Mouse (Mus musculus) lung, adult 18-20 months (tissue): ENCODE measurements around the gene Dus4l.
"Not testable (repeated sequence)": the region's sequence is repeated elsewhere in the genome, so short reads cannot be mapped to it uniquely, and the experiment has no call there.

Experiments
- DNase-seq, 2 experiments: peaks; one replicate each; pipeline ENCODE4 v3.0.0; 2022; ENCODE audit warnings: mixed read lengths in 2 of 2

Dus4l gene

DNA sequence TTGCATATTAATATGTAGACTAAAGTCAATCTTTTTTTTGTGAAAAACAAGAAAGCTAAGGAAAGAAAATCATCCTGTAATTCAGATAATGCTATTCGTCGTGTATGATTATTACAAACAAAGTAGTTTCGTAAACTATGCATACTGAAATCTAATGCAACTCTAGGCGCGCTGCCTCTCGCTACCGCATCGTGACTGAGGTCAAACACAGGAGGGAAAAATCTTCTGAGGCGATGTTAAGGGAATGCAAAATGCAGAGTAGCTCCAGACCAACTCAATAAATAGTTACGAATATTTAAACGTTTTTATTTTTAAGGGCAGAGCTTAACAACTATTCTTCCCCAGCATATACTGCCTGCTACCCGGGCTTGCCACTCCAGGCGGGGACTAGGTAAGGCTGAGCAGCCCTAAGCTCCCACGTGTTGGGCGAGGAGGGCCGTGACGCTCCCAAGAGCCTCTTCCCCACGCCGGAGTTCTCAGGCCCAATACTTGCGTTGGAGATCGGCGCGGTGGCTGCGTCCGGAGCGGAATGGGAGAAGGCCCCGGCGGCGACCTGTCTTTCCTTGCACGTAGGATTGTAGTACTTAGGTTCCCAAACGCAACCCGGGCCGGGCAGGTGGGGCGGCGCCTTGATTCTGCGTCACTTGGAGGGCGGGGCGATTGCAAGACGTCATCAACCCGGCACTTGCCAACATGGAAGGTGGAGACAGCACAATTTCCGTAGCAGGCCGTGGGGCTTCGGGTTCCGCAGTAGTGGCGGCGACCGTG, at the start of gene Dus4l, which contains the start of gene Cog5:
Dus4l (minus strand) TSS at position 630 of the 768 bp plus-strand sequence.
Cog5 (plus strand) TSS at position 673 of the 768 bp plus-strand sequence.
- peak; percentile 95 to 96 for DNase-seq

DNA sequence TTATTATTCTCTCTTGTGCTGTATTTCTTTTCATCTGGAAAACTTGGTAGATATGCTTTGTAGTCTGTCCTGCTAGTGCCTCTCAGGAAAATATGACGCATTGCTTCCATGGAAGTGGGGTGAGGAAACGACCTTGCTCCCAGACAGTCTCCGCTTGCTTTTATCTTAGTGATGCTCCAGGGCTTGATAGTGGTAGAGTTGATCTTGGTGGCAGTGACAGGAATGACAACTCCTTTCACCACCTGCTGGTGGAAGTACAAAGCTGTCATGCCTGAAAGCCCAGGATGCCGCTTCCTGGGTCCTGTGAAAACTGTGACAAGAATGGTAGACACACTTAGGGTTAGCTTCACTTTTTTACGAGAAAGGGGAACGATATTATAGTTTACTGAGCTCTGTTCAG, 49.3 kb upstream of the Dus4l start:
- no peak for DNase-seq

DNA sequence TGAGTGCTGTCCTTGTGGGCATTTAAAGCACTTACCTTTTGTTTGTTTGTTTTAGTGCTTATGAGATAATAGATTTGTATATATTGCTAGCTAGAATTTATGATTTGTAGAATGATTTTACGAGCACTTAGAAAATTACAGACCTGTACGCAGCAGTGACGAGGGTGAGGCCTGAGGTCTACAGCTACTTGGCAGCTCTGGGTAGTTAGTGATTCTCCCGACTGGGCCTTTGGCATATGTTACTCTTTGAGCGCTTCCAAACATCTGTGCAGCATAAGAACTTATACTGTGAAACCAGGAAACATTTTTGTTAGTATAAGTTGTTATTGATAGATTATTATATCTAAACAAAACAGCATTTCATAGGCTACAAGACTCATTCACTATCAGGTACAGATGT, 46.8 kb upstream of the Dus4l start:
- DNase-seq = no peak

DNA sequence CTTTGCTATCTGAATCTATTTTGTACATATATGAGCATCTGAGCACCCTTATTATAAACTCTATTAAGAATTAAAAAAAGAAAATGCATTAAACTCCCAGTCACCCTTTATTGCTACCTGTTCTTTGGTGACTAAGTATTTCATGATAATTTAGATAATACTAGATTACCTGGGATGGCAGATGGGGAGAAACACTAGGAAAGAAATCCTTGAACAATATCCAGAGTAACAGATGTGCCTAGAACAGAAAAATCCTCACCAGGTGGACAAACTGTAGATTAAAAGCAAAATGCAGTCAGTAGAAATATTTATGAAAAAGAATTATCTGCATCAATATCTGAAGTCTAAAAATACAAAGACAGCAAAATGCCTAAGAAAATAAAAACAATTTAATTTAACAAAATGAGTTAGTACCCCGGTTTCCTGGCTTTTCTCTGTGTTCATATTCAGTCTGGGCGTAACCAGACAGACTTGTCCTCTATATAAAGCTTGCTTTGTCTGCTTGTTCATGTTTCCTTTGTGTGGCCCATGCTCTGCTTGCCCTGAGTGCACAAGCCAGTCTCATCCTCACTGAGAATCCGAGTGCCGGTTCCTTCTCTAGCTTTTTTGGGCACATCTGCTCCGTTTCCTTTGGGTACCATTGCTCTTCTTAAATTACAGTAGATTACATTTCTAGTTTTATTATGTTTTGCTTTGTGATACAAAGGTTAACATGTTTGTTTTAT, 46.2 kb upstream of the Dus4l start:
- DNase-seq = no peak

DNA sequence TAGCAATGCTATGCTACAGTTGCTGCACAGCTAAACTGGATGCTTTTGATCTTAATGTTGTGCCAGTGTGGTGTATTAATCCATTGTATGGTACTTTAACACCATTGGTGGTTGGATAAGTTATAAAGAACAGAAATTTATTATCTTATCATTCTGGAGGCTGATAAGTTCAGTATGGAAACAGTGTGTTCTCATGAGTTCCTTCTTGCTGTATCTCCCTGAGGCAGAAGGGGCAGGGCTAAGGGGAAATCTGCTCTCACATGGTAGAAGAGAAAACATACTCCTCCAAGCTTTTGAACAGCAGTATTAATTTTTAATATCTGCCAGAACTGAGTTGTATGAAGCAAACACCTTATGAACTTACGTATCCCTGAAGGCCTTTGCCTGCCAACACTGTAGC, 38.7 kb upstream of the Dus4l start:
- DNase-seq = no peak

DNA sequence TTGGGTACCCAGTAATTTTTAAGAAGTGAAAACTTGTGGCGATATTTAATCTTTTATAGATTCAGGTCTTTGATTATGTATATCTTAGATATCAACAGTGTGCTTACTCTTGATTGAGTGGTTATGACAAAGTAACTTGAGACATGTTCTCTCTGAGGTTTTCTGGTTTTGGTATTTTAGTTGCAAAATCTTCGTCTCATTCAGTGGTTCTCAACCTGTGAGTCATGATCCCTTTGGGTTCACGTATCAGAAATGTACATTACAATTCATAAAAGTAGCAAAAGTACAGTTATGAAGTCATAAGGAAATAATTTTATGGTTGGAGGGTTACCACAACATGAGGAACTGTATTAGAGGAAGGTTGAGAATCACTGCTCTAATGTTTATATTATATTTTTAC, 32.1 kb upstream of the Dus4l start:
- DNase-seq = no peak

DNA sequence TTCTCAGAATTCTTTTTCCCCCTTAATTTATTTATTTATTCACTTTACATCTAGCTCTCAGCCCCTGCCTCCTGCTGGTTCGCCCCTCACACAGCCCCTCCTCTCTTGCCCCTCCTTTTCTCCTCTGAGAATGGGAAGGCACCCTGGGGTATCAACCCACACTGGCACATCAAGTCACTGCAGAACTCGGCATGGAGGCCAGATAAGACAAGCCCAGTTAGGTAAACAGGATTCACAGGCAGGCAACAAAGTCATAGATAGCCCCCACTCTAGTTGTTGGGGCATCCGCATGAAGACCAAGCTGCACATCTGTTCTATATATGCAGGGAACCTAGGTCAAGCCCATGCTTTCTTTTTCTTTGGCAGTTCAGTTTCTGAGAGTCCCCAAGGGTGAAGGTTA, 12.6 kb upstream of the Dus4l start:
- no peak for DNase-seq

DNA sequence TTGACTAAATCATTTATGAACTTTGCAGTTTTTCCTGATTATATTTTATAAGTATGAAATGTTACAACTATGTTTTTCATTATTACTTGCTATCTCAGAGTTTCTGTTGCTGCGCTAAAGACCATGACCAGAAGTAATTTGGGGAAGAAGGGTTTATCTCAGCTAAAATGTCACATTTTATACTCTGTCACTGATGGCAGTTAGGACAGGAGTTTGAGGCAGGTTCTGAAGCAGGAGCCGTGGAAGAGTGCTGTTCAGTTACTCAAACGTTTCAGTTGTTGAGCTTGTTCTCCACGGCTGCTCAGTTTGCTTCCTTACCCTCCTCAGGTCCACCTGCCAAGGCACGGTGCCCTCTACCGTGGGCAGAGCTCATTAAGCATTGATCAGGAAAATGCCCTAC, 11.4 kb upstream of the Dus4l start:
- no peak for DNase-seq

DNA sequence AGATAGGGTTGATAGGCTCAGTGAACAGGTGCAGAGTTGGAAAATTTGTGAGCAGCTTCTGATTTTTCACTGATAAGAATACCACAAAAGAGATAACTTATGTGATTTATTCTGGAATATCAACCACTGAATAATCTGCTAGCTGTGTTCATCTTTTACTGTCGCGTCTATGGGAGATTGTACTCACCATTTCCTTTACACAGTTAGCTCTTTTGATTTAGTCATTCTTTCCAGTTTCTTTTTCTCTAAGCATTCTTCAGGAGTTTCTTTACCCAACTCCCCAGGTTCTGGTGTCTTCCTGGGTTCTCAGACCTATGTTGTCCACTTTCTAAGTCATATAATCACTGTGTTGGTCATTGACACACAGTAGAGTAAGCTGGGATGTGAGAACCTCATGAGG, 2.2 kb upstream of the Dus4l start:
- DNase-seq = no peak

DNA sequence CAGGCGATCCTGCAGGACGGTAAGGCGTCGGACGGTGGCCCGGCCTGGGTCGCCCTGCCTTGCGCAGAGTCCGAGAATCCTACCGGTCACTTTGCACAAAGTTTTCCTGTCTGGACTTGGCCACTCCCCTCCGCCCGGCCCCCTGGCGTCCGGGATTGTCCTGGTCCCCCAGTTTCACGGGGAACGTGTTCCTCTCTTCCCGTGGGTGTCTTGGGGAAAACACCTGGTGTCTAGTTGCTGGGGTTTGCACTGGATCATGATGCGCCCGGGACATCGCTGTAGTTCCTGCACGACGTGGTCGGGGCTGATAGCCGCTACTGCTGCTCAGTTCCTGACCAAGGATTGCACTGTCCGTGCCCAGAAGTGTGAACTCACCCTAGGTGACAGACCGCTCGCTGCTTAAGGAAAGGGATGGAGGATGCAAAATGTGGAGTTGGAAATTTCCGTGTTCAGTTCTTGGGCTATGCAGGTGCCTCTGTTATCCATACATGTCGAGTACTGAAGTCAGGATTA, 395 bp upstream of the Dus4l start:
- DNase-seq = no peak

DNA sequence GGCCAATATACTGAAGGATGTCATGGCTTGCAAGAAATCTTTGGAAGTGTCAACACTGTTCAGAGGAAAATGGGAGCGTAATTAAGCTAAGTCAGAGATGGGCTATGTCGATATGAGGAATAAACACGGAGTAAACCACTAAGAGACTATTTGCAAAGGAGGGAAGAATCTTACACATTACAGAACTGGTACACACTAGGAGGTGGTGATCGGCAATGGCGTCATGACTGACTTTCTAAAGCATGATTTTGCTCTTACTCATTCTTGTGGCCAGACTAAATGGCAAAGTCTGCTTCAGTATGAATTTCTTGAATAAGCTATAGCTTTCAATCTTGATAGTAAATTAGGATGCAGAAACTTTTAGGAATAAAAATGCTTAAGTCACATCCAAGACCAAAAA, 1.0 kb downstream of the Dus4l start:
- no peak for DNase-seq

DNA sequence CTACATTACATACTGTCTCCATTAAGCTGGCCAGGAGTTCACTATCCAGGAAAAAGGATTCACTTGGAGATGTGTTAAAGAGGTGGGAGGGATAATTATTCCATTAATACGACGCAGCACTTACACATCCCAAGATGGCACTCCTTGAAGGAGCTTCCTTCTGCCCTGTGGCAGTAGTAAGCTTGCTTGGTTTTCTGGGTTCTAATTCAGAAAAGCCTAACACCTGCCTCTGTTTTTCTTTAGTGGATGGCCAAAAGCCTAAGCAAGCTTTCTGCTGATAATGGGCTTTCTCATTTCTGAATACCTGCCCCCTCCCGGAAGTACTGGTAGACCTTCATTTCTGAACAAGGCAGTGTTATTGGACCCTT, 19.4 kb downstream of the Dus4l start:
- DNase-seq = no peak

DNA sequence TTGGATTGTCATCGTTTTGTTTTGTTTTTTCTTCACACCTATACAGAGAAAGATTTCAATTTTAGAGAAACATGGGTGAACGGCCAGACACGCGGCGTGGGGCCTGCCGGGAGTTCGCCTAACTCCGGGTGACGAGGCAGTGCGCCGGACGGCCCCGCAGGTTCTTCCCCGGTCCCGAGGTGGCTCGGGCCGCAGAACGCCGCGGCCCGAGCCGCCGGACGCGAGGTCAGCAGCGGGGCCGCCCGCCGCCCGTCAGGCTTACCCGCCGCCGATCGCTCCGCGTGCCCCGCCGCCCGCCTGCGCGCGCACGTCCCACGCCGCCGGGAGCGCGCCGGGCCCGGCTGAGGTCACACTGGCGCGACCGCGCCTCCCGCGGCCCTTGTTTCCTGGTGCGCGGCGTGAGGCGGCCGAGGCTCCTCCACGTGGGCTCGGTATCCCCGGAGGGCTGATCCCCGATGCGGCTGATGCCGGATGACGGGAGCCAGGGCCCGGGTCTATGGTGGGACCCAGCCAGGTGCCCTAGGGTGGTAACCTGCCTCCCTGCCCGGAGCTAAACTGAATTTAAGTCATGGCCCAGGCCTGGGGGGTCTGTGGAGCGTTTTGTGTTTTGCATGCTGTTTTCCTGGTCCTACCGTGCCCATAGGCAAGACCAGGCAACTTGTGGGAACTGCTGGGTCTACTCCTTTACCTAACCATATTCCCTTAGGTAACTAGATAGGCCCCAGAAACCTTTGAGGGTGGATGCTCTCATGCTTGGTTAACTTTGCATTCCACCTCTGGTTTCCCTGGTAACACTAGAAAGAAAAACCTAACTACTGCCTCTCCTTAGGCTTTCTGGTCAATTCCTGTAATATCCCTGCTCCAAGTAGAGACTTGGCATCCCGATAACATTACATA, 20.0 kb downstream of the Dus4l start, which contains the start of gene Bcap29:
Bcap29 (minus strand) TSS at position 316 of the 897 bp plus-strand sequence.
- DNase-seq = peak; percentile 75 to 80

DNA sequence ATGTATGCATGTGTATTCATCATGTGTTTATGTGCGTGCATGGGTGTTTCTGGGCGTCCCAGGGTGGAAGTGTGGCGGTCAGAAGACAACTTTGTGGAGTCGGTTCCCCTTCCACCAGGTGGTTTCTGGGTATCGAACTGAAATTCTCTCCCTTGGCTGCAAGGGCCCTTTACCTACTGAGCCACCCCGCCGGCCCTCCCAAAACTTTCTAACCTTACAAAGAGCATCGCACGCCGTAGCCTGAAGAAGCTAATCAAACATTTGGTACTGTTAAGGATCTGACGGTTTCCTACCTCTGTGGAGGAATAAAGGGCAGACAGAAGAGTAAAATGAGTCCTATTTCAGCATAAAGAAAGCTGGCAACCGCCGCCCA, 20.7 kb downstream of the Dus4l start:
- peak; percentile 5 to 16 for DNase-seq

DNA sequence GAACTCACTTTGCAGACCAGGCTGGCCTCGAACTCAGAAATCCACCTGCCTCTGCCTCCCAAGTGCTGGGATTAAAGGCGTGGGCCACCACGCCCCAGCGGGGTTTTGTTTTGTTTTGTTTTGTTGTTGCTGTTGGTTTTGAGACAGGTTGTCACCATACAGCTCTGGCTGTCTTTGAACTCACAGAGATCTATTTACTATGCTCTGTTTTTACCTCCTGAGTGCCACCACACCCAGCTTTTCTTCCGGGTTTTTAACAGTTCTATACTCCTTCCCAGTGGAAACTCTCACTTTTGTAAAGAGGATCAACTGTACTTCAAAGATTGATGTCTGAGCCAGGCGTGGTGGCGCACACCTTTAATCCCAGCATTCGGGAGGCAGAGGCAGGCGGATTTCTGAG, 26.2 kb downstream of the Dus4l start:
- DNase-seq = not testable (repeated sequence)

DNA sequence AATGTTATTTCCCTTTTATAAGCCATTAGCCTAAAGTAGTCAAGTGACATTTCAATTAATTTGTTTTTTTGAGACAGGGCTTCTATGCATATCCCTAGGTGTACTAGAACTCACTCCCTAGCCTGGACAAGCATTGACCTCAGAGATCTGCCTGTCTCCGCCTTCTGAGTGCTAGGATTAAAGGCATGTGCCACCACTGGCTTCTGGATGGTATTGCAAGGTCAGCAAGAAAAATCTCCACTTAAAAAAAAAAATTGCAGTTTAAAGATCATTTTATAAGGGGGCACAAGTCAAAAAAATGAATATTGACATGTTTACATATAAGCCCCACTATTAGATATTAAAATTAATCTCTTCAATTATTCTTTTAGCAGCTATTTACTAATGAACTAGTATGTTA, 29.6 kb downstream of the Dus4l start:
- DNase-seq = no peak

DNA sequence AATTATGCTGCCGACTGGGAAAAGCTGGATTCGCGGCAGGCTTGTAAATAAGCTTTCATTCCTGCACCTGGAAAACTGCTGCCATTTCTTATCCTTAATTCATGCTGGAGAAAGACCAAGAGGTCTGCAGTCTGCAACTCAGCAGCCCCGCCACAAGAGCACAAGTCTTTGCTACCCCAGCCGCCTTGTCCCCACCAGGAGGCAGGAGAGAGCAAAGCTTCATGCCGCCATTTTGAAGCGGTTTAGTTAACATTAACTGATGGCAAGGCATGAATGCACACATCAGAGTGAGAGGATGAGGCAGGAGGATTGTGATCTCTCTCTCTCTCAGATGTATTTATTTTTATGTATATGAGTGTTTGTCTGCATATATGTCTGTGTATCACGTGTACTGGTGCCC, 34.5 kb downstream of the Dus4l start:
- DNase-seq = no peak

DNA sequence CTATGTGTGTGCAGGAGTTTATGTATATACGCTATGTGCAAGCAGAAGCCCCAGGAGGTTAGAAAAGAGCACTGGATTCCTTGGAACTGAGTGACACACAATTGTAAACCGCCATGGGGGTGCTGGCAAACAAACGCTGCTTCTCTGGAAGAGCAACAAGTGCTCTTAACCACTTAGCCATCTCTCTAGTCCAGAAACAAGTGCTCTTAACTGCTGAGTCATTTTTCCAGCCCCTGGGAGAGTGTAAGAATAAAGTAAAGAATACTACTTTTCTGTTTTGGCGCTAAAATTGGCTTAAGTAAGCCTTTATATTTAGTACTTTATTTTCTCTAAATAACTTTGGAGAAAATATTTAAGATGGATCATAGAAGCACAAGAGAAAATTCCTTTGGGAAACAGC, 41.3 kb downstream of the Dus4l start:
- DNase-seq = peak; percentile 30 to 36

DNA sequence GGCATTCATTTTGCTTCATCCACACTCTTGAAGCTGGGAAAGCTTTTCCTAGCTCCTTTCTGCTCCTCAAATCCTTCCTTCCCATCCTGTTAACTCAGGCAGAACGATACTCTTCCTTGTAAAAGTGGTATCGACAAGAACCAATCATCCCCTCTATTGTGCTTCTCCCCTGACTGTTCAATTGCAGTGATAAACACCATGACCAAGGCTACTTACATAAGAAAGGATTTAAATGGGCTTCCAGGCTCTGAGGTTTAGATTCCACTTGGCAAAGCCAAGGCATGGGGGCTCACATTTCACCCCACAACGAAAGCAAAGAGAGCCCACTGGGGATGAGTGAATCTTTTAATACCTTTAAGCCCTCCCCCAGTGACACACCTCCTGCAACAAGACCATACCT, 46.5 kb downstream of the Dus4l start:
- DNase-seq = no peak

DNA sequence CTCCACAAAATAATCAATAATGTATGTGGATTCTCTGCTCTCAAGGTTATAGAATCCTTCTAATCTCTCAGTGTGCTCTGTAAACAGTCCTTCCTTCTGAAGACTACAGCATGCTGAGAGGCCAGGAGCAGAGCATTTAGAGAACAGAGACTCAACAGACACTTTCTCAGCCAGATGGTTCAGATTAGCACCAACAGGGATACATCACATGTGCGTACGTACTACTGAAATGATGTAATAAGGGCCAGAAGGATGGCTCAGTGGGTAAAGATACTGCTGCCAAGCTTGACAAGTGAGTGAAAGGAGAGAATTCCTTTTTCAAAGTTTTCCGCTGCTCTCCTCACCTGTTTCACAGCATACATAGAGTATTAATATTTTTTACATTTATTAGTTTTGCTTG, 49.7 kb downstream of the Dus4l start:
- no peak for DNase-seq

DNA sequence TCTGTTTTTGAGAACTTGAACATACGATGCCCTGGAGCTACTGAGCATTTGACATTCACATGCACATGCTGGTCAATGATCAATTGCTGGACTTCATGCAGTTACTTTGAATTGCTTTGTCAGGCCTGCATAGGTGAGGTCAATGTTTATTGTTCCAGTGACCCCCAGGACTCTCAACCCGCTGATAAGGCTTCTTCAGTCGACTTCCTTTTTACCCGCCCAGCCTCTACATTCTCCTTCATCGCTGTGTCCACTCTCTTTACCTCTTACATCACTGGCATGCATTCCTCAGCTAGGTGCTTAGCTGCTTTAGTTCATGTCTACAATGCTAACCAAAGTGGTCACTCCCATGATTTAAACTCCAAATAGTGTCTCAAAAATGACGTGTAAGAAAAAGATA, 51.0 kb downstream of the Dus4l start:
- DNase-seq = peak; percentile 23 to 44

DNA sequence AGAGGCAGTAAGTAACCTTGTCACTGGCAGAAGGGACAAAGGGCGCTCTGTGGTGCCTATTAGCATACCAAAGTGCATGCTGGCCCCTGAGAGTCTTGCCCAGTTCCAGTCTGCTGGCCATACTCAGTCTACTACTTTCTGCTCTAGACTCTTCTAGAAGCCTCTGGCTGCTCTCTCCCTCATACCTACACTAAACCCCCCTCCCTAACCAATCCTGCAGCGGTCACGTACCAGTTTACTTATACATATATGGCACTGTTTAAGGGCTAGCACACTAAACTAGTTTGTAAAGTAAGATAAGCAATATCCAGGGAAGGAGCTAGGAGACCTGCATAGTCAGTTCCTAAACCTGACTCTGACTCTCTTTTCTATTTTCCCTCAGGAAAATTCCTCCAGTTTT, 60.3 kb downstream of the Dus4l start:
- no peak for DNase-seq

DNA sequence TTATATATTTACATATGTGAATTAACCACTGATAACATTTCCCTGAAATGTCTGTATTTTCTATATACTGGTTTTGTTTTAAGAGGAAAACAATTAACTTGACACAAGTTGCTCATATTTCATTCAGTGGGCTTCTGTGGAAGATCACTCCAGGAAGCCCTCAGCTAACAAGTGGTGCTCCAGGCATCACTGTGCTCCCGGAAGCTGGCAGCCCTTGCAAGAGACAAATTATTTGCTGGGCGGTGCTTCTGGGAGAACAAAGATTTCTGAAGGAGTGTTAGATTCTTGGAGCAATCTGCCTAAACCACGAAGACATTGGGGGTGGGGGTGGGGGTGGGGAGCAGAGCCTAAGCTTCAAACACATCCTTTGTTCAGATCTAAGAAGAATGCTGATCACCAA, 62.6 kb downstream of the Dus4l start:
- DNase-seq = peak; percentile 22 to 43
